ENCODE assay signal across 11 mouse cellular contexts in the genomic region with DNA sequence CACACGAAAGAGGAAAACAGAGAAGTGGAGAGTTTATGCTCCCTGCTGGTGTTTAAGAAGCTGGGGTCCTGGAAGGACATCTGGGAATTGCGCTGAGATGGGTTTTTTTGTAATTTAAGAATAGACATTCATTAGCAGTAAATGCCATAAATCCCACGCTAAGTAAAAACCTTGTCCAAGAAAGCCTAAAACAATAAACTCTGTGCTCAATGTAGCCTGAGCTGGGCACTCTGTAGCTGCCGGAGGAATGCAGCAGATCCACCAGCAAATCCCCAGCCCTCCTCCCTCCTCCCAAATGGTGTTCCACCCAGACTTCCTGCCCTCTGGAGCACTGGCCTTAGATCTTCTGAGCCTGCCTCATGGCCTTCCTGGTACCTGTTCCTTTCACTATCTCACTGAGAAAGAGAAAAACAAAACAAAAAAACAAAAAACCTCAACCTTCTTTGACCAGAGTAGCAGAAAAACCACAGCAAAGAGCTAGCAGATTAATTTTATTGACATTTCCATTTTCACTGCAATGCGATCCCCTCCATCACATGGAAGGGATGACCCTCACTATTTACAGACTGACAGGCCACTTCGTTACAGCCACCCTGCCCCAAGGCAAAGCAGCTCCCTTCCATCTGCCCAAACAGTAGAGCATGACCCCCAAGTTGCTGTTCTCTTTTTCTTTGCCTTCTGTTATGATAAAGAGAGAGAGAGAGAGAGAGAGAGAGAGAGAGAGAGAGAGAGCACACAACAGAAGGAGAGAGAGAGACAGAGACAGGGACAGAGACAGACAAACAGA.
DNase-seq lines count a peak whose midpoint lies in the region; ATAC-seq and TF ChIP-seq lines count a peak whose summit lies in the region.
"Had no signal": no experiment of that assay in that cellular context is flagged by ENCODE, and none has a peak within 500 bp of the region (broad histone marks: within the 10 kb centered on the region; RNA-seq: fewer than 3 reads in every experiment).

No protein-coding gene starts in this region.

- no peak overlapping the region for H3K9ac ChIP-seq in lung, embryonic 15.5 days
- no peak overlapping the region for H3K9ac ChIP-seq in forebrain, embryonic 15.5 days (replicated peaks)
- H3K9ac ChIP-seq: liver, embryonic 12.5 days had no signal

- H3K4me1 ChIP-seq in lung, embryonic 15.5 days, result peaks cover 29% of the 10 kb centered on the region
- peaks cover 71% of the 10 kb centered on the region for H3K4me1 ChIP-seq in forebrain, embryonic 15.5 days
- peaks cover 16% of the 10 kb centered on the region for H3K4me1 ChIP-seq in olfactory bulb, adult 2 months (ENCODE audit: control insufficient read depth, insufficient read depth, low read length)
- H3K4me1 ChIP-seq: liver, embryonic 12.5 days had no signal

- no peak for TF ChIP-seq POLR2A in olfactory bulb, adult 2 months (IDR thresholded peaks at IDR 0.05; ENCODE audit: insufficient read depth, low read depth, low read length)

- 26% methylated on average over 6 of the region's 6 CpGs for WGBS in lung, embryonic 15.5 days
- WGBS in forebrain, embryonic 15.5 days, result 16% methylated on average over 6 of the region's 6 CpGs
- 21% methylated on average over 6 of the region's 6 CpGs for WGBS in olfactory bulb, adult 2 months

- H3K27ac ChIP-seq in lung, embryonic 15.5 days, result no peak overlapping the region
- H3K27ac ChIP-seq in forebrain, embryonic 15.5 days (replicated peaks), result peak overlapping the region; percentile 48
- H3K27ac ChIP-seq in olfactory bulb, adult 2 months (ENCODE audit: insufficient read depth, low read depth, low read length), result peak overlapping the region; percentile 31; the same call in 1 of the 2 replicates
- H3K27ac ChIP-seq: liver, embryonic 12.5 days had no signal

- no peak overlapping the region for H3K4me3 ChIP-seq in lung, embryonic 15.5 days
- H3K4me3 ChIP-seq in forebrain, embryonic 15.5 days, result no peak overlapping the region
- peak overlapping the region; percentile 12; the same call in 1 of the 2 replicates for H3K4me3 ChIP-seq in olfactory bulb, adult 2 months (ENCODE audit: insufficient read depth, low read depth, low read length)
- H3K4me3 ChIP-seq: liver, embryonic 12.5 days had no signal

- DNase-seq in lung, postnatal 25 days (ENCODE audit: low spot score), result no peak
- DNase-seq in kidney, postnatal 10 days, result peak; percentile 41
- DNase-seq in ovary, postnatal 14 days (ENCODE audit: low spot score), result no peak
- no peak for DNase-seq in gastrocnemius, adult 18-20 months (ENCODE audit: low spot score)
- DNase-seq: cerebellum, postnatal 36 days had no signal

- no peak overlapping the region for H3K4me2 ChIP-seq in lung, embryonic 15.5 days
- H3K4me2 ChIP-seq in forebrain, embryonic 15.5 days (replicated peaks), result no peak overlapping the region
- H3K4me2 ChIP-seq: liver, embryonic 12.5 days had no signal

- TF ChIP-seq CTCF in olfactory bulb, adult 2 months (IDR thresholded peaks at IDR 0.05; ENCODE audit: insufficient read depth, low read depth, low read length), result no peak

- H3K9me3 ChIP-seq in lung, embryonic 15.5 days, result no peaks in the 10 kb centered on the region
- H3K9me3 ChIP-seq in forebrain, embryonic 15.5 days, result no peaks in the 10 kb centered on the region
- H3K9me3 ChIP-seq: liver, embryonic 12.5 days had no signal

- peaks cover 6% of the 10 kb centered on the region; the same call in 1 of the 2 replicates for H3K36me3 ChIP-seq in lung, embryonic 15.5 days
- H3K36me3 ChIP-seq in forebrain, embryonic 15.5 days, result peaks cover 8% of the 10 kb centered on the region; the same call in 1 of the 2 replicates
- H3K36me3 ChIP-seq: liver, embryonic 12.5 days had no signal

- no peaks in the 10 kb centered on the region for H3K27me3 ChIP-seq in lung, embryonic 15.5 days
- no peaks in the 10 kb centered on the region for H3K27me3 ChIP-seq in forebrain, embryonic 15.5 days
- H3K27me3 ChIP-seq: CH12.LX; liver, embryonic 12.5 days had no signal

- ATAC-seq in lung, embryonic 15.5 days (ENCODE audit: borderline replicate concordance, extremely low read depth, low FRiP score, low TSS enrichment), result peak; percentile 44; the same call in 1 of the 2 replicates
- no peak for ATAC-seq in forebrain, embryonic 15.5 days (replicated peaks)
- ATAC-seq: inflammation-experienced regulatory T-cells, adult 6 months; liver, embryonic 12.5 days had no signal
